Mouse (Mus musculus) granulocyte monocyte progenitor cell, adult 5-6 weeks (primary cell): Measurements from ENCODE around the gene Commd1. TPM values are rescaled to one million over a fixed set of nuclear protein-coding genes. Genes with fewer than 3 reads are reported as not detected.
A peak's percentile ranks its signal among the peaks of the same experiment; 100 is the strongest.

ENCODE experiments used
- ATAC-seq: replicated peaks from 2 replicates; pipeline ENCODE4 v1.8.0; 2016; ENCODE audit warnings: mild to moderate bottlenecking, moderate TSS enrichment, inconsistent platforms; ENCODE audit not compliant: poor library complexity, severe bottlenecking
- total RNA-seq, 2 experiments: library from RNA; stranded (forward) in 1 of 2; stranded (reverse) in 1 of 2; fragments of 200-712, 200-1000 nt in 1 of 2; fragments of >200 nt in 1 of 2; fragmentation: Nextera tagmentation in 1 of 2; gene quantifications; 2 replicates each; pipeline ENCODE4 v1.2.3; 2014 to 2017

Gene Commd1
- total RNA-seq, 2 experiments from 2014 or later, result 97.6 to 119 TPM

DNA sequence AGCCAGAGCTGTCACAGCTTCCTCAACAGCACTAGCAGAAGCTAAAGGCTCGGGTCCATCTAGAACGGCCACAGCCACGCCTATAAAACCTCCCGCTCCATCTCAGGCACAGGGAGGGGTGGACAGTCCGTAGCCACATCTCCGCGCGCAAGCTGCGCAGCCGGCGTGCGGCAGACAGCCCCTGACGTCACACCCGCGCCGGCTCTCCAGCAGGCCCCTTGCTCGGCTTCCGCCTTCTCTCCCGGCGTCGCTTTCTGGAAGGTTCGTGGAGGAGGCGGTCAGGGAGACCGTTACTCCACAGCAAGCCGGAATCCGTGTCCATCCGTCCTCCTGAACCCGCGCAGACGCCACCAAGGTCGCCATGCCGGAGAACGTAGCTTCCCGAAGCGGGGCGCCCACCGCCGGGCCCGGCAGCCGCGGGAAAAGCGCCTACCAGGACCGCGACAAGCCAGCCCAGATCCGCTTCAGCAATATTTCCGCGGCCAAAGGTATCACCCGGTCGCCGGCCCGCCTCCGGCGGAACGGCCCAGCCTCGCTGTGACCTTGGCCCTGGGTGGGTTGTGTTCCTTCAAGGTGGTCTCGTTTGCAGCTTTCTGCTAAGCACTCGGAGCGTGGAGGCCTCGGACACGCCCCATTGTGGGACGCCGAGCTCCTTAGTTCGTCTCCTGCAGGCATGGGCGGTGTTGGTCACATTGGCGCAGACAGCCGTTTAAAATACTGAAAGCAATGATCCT is 8.4 kb upstream of the Commd1 start, which contains the start of gene Cct4:
Cct4 (plus strand) TSS at position 127 of the 734 bp plus-strand sequence.
- ATAC-seq, result peak; percentile 96

DNA sequence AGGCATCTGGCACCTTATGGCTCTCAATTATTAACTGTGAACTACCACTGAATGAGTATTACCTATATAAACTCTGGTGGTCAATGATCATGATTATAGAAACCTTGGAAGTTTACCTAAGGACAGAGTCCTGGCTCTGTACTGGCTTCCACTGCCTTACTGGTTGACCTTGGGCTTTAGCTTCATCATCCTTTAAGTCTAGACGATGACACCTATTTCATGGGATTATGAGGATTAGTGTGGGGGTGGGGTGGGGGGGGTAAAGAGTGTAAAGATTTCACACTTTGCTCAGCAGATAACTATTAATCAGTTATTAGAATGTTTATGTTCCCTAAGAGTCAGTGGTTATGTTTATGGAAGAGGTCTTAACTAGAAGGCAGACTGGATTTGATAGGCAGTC is 7.6 kb upstream of the Commd1 start:
- no peak for ATAC-seq

DNA sequence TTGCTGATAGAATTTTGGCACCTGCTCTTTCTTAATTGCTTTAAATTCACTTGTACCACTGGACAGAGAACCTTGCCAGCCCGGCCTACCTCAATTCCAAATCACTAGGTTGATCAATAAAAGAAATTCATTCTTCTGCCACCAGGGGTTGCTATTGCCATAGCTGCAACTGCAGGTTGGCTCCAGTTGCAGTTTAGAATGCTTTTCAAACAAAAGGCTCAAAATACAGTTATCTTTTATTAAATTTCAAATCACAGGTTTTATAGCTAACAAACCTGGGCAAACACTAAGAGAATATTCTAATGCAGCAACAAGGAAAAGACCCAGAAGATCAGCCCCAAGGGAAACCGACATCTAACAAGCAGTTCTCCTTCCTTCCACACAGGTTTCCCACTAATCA is 5.2 kb upstream of the Commd1 start:
- no peak for ATAC-seq

DNA sequence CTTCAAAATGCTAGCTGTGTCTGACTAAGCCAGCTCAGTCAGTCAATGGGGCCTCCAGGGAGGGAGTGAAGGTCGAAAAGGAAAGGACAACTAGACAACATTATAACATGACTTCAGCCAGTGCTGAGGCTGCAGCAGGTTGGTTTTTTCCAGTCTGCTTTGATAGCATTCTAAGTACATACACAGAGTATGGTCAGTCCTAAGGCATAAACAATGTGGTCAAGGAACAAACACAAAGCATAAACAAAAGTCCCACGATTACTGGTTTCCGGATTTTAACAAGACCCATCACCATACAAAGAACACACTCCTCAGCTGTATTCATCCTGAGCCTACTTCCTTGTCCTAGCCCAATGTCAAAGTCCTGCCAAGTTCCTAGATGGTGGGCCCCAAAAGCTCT is 3.3 kb upstream of the Commd1 start:
- no peak for ATAC-seq

DNA sequence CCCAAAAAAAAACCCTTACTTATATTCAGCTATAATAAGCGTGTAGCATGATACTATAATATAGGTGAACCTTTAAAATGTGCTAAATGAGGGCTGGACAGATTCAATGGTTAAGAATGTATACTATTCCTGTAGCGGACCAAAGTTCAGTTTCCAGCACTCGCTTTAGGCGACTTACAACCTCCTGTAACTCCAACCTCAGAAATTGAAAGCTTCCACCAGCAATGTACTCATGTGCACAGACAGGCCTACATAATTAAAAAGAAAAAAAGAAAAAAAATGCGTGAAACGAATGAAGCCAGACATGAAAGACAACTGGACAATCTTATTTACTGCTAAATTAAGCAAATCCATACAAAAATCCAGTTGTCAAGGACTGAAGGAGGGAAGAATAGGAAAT is 664 bp upstream of the Commd1 start:
- no peak for ATAC-seq

DNA sequence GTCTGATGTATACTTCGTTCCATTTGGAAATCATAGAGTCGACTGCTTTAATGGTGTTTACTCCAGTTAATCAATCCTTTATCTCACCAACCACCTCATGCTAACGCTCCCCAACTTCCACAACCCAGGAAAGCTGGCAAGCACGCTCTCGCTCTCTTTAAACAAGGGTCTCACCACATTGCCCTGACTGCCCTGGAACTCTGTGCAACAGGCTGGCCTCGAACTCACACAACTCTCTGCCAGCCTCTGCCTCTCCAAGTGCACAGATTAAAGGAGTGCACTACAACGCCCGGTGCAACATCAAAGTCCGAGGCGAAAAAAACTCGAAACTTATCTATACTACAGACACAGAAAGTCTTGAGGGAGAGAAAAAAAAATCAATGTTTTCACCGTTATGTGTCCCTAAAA is 635 bp downstream of the Commd1 start:
- ATAC-seq, result peak; percentile 4; the same call in 1 of the 2 replicates

DNA sequence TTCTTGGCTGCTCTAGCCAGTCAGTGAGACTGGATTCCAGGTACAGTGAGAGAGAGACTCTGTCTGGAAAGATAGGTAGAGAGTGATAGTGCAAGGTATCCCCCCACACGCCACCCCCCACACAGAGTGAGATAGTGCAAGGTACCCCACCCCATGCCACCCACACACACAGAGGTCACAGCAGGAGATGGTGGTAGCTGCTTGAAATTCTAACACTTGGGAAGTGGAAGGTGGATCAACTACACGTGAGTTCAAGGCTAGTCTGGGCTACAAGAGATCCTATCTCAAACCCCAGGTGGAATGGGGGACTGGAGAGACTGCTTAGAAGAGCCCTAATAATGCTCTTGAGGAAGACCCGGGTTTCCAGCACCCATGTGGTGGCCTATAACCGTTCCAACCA is 1.1 kb downstream of the Commd1 start:
- no peak for ATAC-seq

DNA sequence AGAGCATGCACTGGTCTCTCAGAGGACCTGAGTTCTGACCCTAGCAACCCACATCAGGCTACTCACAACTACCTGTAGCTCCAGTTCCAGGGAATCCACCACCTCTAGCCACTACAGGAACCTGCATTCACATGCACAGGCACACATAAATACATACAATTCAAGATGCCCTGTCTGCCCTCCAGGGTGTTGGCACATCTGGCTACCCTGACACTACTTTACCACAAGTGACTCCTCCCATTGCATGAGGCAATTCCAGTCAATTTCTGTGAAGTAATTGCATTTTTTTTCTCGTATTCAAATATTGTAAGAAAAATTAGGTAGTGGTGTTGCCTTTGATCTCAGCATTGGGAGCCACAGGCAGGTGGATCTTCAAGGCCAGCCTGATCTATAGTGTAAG is 3.0 kb downstream of the Commd1 start:
- peak; percentile 58 for ATAC-seq

DNA sequence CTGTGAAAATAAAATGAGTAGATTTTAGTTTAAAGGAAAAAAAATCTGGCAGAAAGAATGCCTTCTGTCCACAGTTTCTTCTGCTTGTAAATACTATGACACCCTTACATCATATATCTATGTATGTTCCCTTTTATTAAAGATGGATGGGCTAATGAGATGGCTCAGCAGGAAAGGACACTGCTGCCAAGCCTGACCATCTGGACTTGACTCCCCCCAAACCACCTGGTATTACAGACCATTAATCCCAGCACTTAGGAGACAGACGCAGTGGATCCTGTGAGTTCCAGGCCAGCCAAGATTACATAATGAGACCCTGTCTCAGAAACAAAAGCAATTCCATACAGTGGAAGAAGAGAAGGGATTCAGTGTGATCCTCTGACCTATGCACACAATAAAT is 3.5 kb downstream of the Commd1 start:
- ATAC-seq, result no peak

DNA sequence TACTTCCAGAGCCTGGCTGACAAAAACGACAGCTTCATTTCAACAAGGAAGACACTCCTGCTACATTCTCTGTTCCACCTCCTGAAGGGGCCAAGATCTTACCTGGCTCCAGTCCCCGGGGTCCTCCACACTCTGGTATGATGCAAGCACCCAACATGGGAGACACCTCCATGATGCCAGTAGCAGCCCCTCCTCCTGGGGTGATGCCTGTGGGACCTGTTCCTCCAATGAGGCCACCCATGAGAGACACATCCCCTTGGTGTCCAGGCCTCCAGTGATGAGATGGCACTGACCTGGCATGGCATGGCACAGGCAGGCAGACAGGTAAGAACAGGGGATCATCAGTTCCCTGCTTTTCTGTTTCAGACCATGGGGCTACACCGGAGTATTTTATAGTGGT is 4.0 kb downstream of the Commd1 start:
- no peak for ATAC-seq

DNA sequence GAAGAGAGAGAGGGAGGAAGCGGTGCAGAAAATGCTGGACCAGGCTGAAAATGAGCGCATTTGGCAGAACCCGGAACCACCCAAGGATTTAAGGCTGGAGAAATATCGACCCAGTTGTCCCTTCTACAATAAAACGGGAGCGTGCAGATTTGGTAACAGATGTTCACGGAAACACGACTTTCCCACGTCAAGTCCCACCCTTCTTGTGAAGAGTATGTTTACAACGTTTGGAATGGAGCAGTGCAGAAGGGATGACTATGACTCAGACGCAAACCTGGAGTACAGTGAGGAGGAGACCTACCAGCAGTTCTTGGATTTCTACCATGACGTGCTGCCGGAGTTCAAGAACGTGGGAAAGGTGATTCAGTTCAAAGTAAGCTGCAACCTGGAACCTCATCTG is 8.6 kb downstream of the Commd1 start:
- no peak for ATAC-seq

DNA sequence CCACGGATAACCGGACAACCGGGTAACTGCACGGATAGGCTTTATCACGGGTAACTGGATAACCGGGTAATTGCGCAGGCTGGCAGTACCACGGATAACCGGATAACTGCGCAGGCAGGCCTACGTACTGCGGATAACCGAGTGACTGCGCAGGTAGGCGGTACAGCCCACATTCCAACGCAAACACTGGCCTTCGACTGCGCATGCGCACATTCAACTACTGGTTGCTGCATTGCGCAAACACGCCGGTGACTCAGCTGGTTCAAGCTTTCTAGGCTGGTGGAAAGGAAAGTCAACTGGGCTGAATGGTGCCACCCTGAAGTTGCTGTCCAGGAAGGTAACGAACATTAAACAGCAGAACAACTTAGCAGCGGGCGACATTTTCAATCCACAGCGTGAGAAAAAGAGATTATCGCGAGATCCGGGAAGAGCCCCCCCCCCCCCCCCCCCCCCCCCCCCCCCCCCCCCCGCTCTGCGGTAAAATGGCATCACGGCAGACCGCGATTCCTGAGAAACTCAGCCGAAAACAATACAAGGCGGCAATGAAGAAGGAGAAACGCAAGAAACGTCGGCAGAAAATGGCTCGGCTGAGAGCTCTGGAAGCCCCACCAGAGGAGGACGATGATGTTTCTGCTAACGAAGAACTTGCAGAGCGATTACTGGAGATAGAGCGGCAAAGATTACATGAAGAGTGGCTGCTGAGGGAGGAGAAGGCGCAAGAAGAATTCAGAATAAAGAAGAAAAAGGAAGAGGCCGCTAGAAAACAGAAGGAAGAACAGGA is 9.2 kb downstream of the Commd1 start:
- peak; percentile 71 for ATAC-seq

DNA sequence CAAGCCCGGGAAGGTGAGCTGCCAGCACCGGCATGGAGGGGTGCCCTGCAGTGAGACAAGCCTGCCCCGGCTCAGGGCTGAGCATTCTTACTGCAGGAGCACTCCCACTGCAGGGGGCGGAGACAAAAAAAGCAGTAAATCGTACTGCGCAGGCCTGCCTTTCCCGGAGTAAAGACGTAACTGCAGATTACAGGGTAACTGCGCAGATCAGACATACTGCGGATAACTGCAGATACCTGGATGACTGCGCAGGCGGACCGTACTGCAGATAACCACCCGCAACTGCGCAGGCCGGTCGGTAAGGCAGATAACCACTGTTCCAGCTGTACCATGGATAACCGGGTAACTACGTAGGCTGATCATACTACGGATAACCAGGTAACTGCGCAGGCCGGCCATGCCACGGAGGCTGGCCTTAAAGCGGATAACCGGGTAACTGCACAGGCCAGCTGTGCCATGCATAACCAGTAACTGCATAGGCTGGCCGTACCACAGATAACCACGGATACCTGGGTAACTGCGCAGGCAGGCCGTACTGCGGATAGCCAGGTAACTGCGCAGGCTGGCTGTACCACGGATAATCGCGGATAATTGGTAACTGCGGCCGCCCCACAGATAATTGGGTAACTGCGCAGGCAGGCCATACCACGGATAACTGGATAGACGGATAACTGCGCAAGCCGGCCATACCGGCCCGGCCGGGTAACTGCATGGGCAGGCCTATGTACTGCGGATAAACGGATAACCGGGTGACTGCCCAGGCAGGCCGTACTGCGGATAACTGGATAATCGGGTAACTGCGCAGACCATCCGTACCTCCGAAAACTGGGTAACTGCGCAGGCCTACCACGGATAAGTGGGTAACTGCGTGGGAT is 10.1 kb downstream of the Commd1 start, which contains the start of gene Zrsr1:
Zrsr1 (plus strand) TSS at position 171 of the 875 bp plus-strand sequence.
- peak; percentile 67 for ATAC-seq

DNA sequence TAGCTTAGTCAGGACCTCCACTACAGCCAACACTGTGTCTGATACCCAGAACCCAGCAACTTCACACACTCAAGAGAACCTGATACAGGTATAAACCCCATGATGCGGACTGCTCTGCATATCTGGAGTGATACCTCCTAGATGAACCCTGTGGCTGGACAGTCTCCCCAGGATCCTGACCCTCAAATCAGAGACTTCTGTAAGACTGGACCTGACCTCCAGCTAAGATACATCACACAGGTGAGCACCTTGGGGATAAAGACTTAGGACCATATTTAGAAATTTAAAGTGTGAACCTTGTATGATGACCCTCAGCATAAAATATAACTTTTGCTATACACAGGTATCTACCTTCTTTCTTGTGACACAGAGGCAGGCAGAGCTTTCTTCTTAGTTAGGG is 11.6 kb downstream of the Commd1 start:
- ATAC-seq, result no peak

DNA sequence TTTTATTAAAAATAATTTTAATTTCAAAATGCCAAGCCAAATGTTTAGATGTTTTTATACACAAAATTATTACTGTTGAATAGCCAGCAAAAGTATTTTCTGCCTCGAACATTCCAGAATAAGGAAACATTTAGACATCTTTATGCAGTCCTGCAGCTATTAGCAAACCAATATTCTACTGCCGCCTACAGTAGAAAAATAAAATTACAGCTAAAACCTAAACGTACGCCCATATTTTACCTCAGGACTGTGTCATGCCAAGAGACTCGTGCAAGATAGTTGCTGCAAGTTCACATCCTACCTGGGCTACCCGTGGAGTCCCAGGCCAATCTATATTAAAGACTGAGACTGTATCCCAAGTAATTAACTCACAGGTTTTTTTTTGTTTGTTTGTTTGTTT is 12.7 kb downstream of the Commd1 start:
- ATAC-seq, result peak; percentile 34; the same call in 1 of the 2 replicates

DNA sequence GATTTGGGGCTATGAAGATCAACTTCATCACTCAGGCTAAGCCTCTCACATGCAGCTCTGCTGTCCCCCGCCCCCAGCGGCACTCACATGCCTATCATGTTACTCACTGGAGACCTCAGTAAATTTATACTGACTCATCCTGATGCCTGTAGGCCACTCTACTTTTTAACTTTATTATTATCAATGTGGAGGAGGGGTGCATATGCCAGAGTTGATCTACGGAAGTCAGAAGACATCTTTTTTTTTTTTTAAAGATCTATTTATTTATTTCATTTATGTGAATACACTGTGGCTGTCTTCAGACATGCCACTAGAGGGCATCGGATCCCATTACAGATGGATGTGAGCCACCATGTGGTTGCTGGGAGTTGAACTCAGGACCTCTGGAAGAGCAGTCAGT is 16.7 kb downstream of the Commd1 start:
- ATAC-seq, result no peak

DNA sequence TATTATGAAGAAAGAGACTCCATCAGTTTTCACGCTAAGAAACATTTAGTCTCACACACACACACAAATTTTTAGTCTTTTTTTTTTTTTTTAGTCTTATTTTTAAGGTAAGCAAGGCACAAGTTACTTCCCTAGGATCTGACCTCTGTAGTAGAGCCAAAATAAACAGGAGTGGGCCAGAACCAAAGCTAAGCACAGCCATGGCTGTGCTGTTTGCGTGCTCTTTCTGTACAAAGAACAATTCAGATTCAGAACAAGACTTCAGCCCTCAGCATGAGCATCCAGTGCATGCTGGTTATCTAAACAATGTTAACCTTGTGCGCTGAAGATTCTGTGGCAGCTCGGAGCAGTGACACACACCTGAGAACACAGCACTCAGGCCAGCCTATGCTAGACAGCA is 17.8 kb downstream of the Commd1 start:
- no peak for ATAC-seq

DNA sequence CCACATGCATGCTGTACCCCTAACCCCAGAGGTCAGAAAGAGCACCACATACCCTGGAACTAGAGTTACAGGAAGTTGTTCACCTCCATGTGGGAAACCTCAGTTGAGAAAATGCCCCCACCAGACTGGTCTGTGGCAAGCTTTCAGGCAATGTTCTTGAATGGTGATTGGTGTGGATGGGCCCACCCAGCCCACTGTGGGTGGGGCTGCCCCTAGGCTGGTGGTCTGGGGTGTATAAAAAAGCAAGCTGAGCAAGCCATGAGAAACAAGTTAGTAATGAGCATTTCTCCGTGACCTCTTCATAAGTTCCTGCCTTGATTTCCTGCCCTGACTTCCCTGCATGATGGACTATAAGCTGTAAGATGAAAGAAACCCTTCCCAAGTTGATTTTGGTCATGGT is 20.1 kb downstream of the Commd1 start:
- ATAC-seq, result peak; percentile 79

DNA sequence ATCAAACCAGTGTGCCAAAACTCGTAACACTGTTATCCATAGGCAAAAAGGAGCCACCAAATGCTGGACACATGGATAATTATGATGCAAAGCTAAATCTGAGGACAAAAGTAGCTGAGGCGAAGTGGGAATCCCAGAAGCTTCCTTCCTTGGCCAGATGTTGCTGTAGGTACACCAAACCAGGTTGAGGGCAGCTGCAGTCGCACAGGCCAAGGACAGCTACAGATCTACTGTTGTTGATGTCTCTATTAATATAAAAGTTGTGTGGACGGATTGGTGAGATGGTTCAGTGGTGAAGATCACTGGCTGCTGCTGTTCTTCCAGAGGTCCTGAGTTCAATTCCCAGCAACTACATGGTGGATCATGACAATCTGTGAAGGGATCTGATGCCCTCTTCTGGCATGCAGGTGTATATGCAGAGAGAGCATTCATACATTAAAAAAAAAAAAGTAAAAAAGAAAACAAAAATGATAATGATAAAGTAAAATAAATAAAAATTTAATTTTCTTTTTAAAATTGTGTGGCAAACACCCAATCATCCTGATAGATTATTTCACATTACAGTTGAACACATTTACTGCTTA is 24.3 kb downstream of the Commd1 start:
- ATAC-seq, result no peak

DNA sequence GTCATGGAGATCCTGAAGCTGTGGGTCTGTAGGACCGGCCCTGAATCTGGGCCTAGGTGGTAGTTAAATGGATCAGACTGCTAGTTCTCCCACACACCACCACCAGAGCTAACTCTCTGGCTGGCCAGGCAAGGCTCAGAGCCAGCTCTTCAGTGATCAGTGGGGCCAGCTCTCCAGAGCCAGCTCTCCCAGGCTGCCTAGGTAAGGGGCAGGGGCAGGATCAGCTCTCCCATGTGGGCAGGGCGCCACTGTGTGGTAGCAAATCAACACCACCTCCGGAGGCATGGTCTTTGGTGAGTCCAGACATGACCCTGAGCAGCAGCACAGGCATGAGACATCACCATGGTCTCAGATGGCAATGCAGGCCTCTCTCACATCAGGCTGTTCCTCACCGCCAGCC is 25.4 kb downstream of the Commd1 start:
- ATAC-seq, result peak; percentile 92
